Mouse (Mus musculus) thymus, adult 2 months (tissue): ENCODE data around the gene Tsx.

Experiments
- CTCF ChIP-seq: fragments of 200-500 bp; IDR thresholded peaks from 2 replicates; pipeline ENCODE4 v1.5.1; 2012; ENCODE audit warnings: mild to moderate bottlenecking, control low read depth, low read length, moderate library complexity, borderline replicate concordance; ENCODE audit not compliant: control insufficient read depth, poor library complexity, insufficient read depth; ENCODE audit errors: extremely low read depth
- POLR2A ChIP-seq: fragments of 200-500 bp; IDR thresholded peaks from 2 replicates; pipeline ENCODE4 v1.6.1; 2012; ENCODE audit warnings: mild to moderate bottlenecking, low read length, control low read depth, moderate library complexity; ENCODE audit not compliant: control insufficient read depth, poor library complexity, insufficient read depth; ENCODE audit errors: extremely low read depth

DNA sequence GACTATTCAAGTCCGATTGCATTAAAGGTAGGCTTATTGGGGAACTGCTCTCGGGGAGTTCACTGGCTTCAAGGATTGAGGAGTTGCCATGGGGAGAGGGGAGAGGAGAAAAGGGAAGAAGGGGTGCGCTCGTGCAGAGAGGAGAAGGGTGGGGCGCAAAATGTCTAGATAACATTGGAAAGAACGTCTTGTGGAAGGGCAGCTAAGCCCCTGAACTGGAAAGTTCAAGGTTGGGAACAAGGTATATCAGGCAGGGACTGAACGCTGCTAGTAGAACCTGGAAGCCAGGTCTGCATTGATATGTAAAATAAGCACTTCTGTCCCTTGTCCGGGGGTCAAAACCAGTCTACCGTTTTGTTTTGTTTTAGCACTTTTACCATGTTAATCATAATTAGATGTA lies 23.8 kb downstream of the Tsx start:
- TF ChIP-seq CTCF (no peak), POLR2A (no peak)
